Mouse (Mus musculus): ENCODE data around the gene Sh2d5. TPM values are rescaled to one million over a fixed set of nuclear protein-coding genes. Genes with fewer than 3 reads are reported as not detected.

Sh2d5 gene
- total RNA-seq, 2 experiments from 2014 or later, result 50.7 to 57.3 TPM

Other genes with a start within 250 kb of the Sh2d5 start
- gene Hp1bp3, start 34.1 kb upstream of the Sh2d5 start, total RNA-seq (2021), result 100 to 1,000 TPM; 188 to 202 TPM
- gene Kif17, start within 50 bp of the Sh2d5 start, total RNA-seq (2021), result 10 to 100 TPM; 21.9 to 22.4 TPM
- 10 to 100 TPM; 93.0 to 96.1 TPM for gene Ddost, start 54.3 kb downstream of the Sh2d5 start, total RNA-seq (2021)
- gene Pink1, start 75.9 kb downstream of the Sh2d5 start, total RNA-seq (2021), result 100 to 1,000 TPM; 309 to 311 TPM
- gene Cda, start 117.6 kb downstream of the Sh2d5 start, total RNA-seq (2021), result 1 to 10 TPM; 1.7 to 2.4 TPM
- gene Fam43b, start 146.1 kb downstream of the Sh2d5 start, total RNA-seq (2021), result 10 to 100 TPM; 31.8 to 34.3 TPM
- gene Mul1, start 184.3 kb downstream of the Sh2d5 start, total RNA-seq (2021), result 10 to 100 TPM; 67.3 to 68.5 TPM
- 100 to 1,000 TPM; 405 to 413 TPM for gene Camk2n1, start 203.9 kb downstream of the Sh2d5 start, total RNA-seq (2021)

Data from layer of hippocampus, adult 18-20 months (tissue).